ENCODE assay signal across 14 mouse cellular contexts in genomic region chr6:38124207-38124835, GRCm38 (mm10). TPM values are rescaled to one million over a fixed set of nuclear protein-coding genes. Genes with fewer than 3 reads are reported as not detected.
DNase-seq lines count a peak whose midpoint lies in the region; TF ChIP-seq lines count a peak whose summit lies in the region.
"Had no signal": no experiment of that assay in that cellular context is flagged by ENCODE, and none has a peak within 500 bp of the region (broad histone marks: within the 10 kb centered on the region; RNA-seq: fewer than 3 reads in every experiment).

Atp6v0a4 (minus strand) TSS chr6:38124586.

- no peak for DNase-seq in lung, adult 2 months
- no peak for DNase-seq in lung, postnatal 14 days
- DNase-seq in kidney, adult 8-10 months = peak; percentile 91 to 95
- peak; percentile 84 to 95 for DNase-seq in kidney, postnatal 36 days
- no peak for DNase-seq in gastrocnemius, adult 8-10 months (ENCODE audit: low spot score in 2 of 2)
- DNase-seq in cerebellum, adult 18-20 months = no peak
- no peak for DNase-seq in adrenal gland, adult 18-20 months (ENCODE audit: low spot score in 2 of 2)
- DNase-seq: adrenal gland, adult 2 months; cerebellum, adult 9-10 months; right cerebral cortex, postnatal 4 days; thymus, adult 18-20 months had no signal

- TF ChIP-seq CTCF in lung, adult 2 months (IDR thresholded peaks at IDR 0.05; ENCODE audit: insufficient read depth, low read length) = no peak

- H3K4me1 ChIP-seq in lung, adult 2 months (ENCODE audit: control insufficient read depth, insufficient read depth, low read length) = 0 out of 2 replicates have a peak, but pooled peaks cover 5% of the 10 kb centered on the region
- H3K4me1 ChIP-seq: neural tube, embryonic 12.5 days had no signal

- WGBS in lung, adult 2 months = 74% methylated on average over 7 of the region's 7 CpGs

- TF ChIP-seq POLR2A in lung, adult 2 months (IDR thresholded peaks at IDR 0.05; ENCODE audit: borderline replicate concordance, extremely low read depth, low read depth, low read length) = no peak

- H3K4me3 ChIP-seq in lung, adult 2 months (replicated peaks; ENCODE audit: extremely low read depth, low read depth, low read length) = no peak within 1 kb of the TSS
- H3K4me3 ChIP-seq: heart, embryonic 15.5 days; neural tube, embryonic 12.5 days had no signal

RNA-seq across cellular contexts. Expression of gene Atp6v0a4, which starts in this region (rescaled TPM):
- 6.2 and 12.1 TPM in 2 replicates for polyA plus RNA-seq in lung, adult 2 months (2012; rRNA removed)
- under 1 TPM; 0.12 to 0.54 (median 0.22) TPM for total RNA-seq in gastrocnemius, adult 8-10 months (2022)
- total RNA-seq in adrenal gland, adult 18-20 months (2021) = 1 to 10 TPM in 1 of 2 experiments, under 1 TPM in 1; 0.86 to 2.0 TPM
- total RNA-seq: G1E had no signal
- polyA plus RNA-seq: G1E had no signal

Comparison
In these comparisons a context has a peak if more than half of its experiments do, and no peak if none do; other contexts are left out.
1. DNase-seq: peak in kidney, adult 8-10 months (2 of 2) and kidney, postnatal 36 days (2 of 2); none in lung, adult 2 months (single experiment), lung, postnatal 14 days (single experiment), gastrocnemius, adult 8-10 months (0 of 2), cerebellum, adult 18-20 months (0 of 2) and adrenal gland, adult 18-20 months (0 of 2).